Mouse (Mus musculus): Measurements from ENCODE around the gene Ankmy1.

The Ankmy1 gene

GRCm38 (mm10) chr1:92910925-92911720, 8.4 kb upstream of the Ankmy1 start:
- no peak for DNase-seq (ENCODE audit: low spot score)

GRCm38 (mm10) chr1:92910239-92910885, 7.7 kb upstream of the Ankmy1 start, which contains the start of gene Rnpepl1:
Gene Rnpepl1 (plus strand): TSS chr1:92910783.
- no peak for DNase-seq (ENCODE audit: low spot score)

- DNase-seq (ENCODE audit: low spot score), result no peak
Measured at GRCm38 (mm10) chr1:92909068-92909467, 6.4 kb upstream of the Ankmy1 start.

- DNase-seq (ENCODE audit: low spot score), result no peak
Measured at GRCm38 (mm10) chr1:92908664-92909063, 6.0 kb upstream of the Ankmy1 start.

- no peak for DNase-seq (ENCODE audit: low spot score)
Measured at GRCm38 (mm10) chr1:92907632-92908360, 5.1 kb upstream of the Ankmy1 start.

GRCm38 (mm10) chr1:92906779-92907631, 4.3 kb upstream of the Ankmy1 start, which contains the start of gene Dusp28:
Gene Dusp28 (plus strand): TSS chr1:92906981.
- DNase-seq (ENCODE audit: low spot score), result no peak

GRCm38 (mm10) chr1:92905703-92906310, 3.1 kb upstream of the Ankmy1 start:
- DNase-seq (ENCODE audit: low spot score), result no peak

GRCm38 (mm10) chr1:92903627-92904026, 921 bp upstream of the Ankmy1 start:
- DNase-seq (ENCODE audit: low spot score), result no peak

- no peak for DNase-seq (ENCODE audit: low spot score)
Measured at GRCm38 (mm10) chr1:92895089-92895488, 7.6 kb downstream of the Ankmy1 start.

GRCm38 (mm10) chr1:92893896-92894295, 8.8 kb downstream of the Ankmy1 start:
- no peak for DNase-seq (ENCODE audit: low spot score)

GRCm38 (mm10) chr1:92892791-92893190, 9.9 kb downstream of the Ankmy1 start:
- no peak for DNase-seq (ENCODE audit: low spot score)

- no peak for DNase-seq (ENCODE audit: low spot score)
Measured at GRCm38 (mm10) chr1:92888901-92889655, 13.6 kb downstream of the Ankmy1 start.

- DNase-seq (ENCODE audit: low spot score), result no peak
Measured at GRCm38 (mm10) chr1:92881982-92882381, 20.7 kb downstream of the Ankmy1 start.

- no peak for DNase-seq (ENCODE audit: low spot score)
Measured at GRCm38 (mm10) chr1:92880101-92880500, 22.6 kb downstream of the Ankmy1 start.

- no peak for DNase-seq (ENCODE audit: low spot score)
Measured at GRCm38 (mm10) chr1:92879266-92879665, 23.4 kb downstream of the Ankmy1 start.

GRCm38 (mm10) chr1:92878066-92878741, 24.5 kb downstream of the Ankmy1 start:
- DNase-seq (ENCODE audit: low spot score), result no peak

- no peak for DNase-seq (ENCODE audit: low spot score)
Measured at GRCm38 (mm10) chr1:92877431-92877978, 25.2 kb downstream of the Ankmy1 start.

- no peak for DNase-seq (ENCODE audit: low spot score)
Measured at GRCm38 (mm10) chr1:92875360-92876111, 27.2 kb downstream of the Ankmy1 start.

GRCm38 (mm10) chr1:92874011-92874410, 28.7 kb downstream of the Ankmy1 start:
- no peak for DNase-seq (ENCODE audit: low spot score)
